Mouse (Mus musculus) MEL (cell line): Measurements from ENCODE around the gene Arnt2. TPM values are rescaled to one million over a fixed set of nuclear protein-coding genes. Genes with fewer than 3 reads are reported as not detected.

Experiments
- DNase-seq: peaks from one replicate; pipeline ENCODE4 v3.0.0; 2011; ENCODE audit warnings: low read depth, low spot score
- H3K27ac ChIP-seq: 2 replicates; pipeline ENCODE4 v1.5.1; 2012; ENCODE audit warnings: low read depth, mild to moderate bottlenecking, control low read depth, low read length, moderate library complexity; ENCODE audit not compliant: control insufficient read depth
- H3K27me3 ChIP-seq, 2 experiments: fragments of 150-350 bp in 1 of 2; sonication (generic) in 1 of 2; 2 replicates each; pipeline ENCODE4 v1.6.1; 2012; ENCODE audit warnings: low read length in 2 of 2, mild to moderate bottlenecking in 2 of 2, improper control_type of control experiment in 1 of 2, moderate library complexity in 1 of 2; ENCODE audit not compliant: insufficient read depth in 2 of 2, control insufficient read depth in 1 of 2
- H3K36me3 ChIP-seq, 2 experiments: 2 replicates each; pipeline ENCODE4 v1.6.1; 2012 to 2014; ENCODE audit warnings: low read length in 2 of 2, improper control_type of control experiment in 1 of 2, inconsistent platforms in 1 of 2, mild to moderate bottlenecking in 1 of 2; ENCODE audit not compliant: insufficient read depth in 2 of 2, control insufficient read depth in 1 of 2
- H3K4me1 ChIP-seq, 2 experiments: fragments of 150-350 bp in 1 of 2; sonication (generic) in 1 of 2; 2 replicates each; pipeline ENCODE4 v1.6.1; 2012; ENCODE audit warnings: low read length in 2 of 2, improper control_type of control experiment in 1 of 2, mild to moderate bottlenecking in 1 of 2; ENCODE audit not compliant: insufficient read depth in 2 of 2, control insufficient read depth in 1 of 2
- H3K4me3 ChIP-seq, 2 experiments: fragments of 150-350 bp in 1 of 2; sonication (generic) in 1 of 2; 2 replicates each; pipeline ENCODE4 v1.5.1; 2012; ENCODE audit warnings: low read depth in 2 of 2, low read length in 2 of 2, mild to moderate bottlenecking in 2 of 2, moderate library complexity in 2 of 2, control low read depth in 1 of 2, improper control_type of control experiment in 1 of 2; ENCODE audit not compliant: control insufficient read depth in 1 of 2, insufficient read depth in 1 of 2
- H3K79me2 ChIP-seq: 2 replicates; pipeline ENCODE4 v1.6.1; 2012; ENCODE audit warnings: mild to moderate bottlenecking, low read length, moderate library complexity; ENCODE audit not compliant: control insufficient read depth, poor library complexity, insufficient read depth
- H3K9ac ChIP-seq: 2 replicates; pipeline ENCODE4 v1.6.1; 2012; ENCODE audit warnings: low read depth, mild to moderate bottlenecking, control low read depth, low read length, moderate library complexity; ENCODE audit not compliant: control insufficient read depth, poor library complexity, severe bottlenecking
- H3K9me3 ChIP-seq: fragments of 150-350 bp; sonication (generic); replicated peaks from 2 replicates; pipeline ENCODE4 v1.6.1; 2012; ENCODE audit warnings: mild to moderate bottlenecking, low read length, improper control_type of control experiment, moderate library complexity; ENCODE audit not compliant: insufficient read depth
- BHLHE40 ChIP-seq: IDR thresholded peaks from 2 replicates; pipeline ENCODE4 v1.6.1; 2012; ENCODE audit warnings: low read depth, mild to moderate bottlenecking, inconsistent platforms, low read length, improper control_type of control experiment, borderline replicate concordance
- CTCF ChIP-seq, 3 experiments: IDR thresholded peaks in 2 of 3; conservative IDR thresholded peaks in 1 of 3; 2 replicates each; pipeline ENCODE4 v1.5.1; 2011 to 2012; ENCODE audit warnings: low read length in 3 of 3, low read depth in 2 of 3, mild to moderate bottlenecking in 2 of 3, improper control_type of control experiment in 1 of 3, inconsistent platforms in 1 of 3, mixed read lengths in 1 of 3, moderate library complexity in 1 of 3; ENCODE audit not compliant: control insufficient read depth in 1 of 3, insufficient read depth in 1 of 3, poor library complexity in 1 of 3, severe bottlenecking in 1 of 3
- E2F4 ChIP-seq: IDR thresholded peaks from 2 replicates; pipeline ENCODE4 v1.6.1; 2011; ENCODE audit warnings: low read depth, low read length, improper control_type of control experiment, borderline replicate concordance
- ELF1 ChIP-seq: IDR thresholded peaks from 2 replicates; pipeline ENCODE4 v1.6.1; 2014; ENCODE audit warnings: low read depth, mild to moderate bottlenecking, inconsistent platforms, low read length, improper control_type of control experiment, moderate library complexity
- EP300 ChIP-seq, 2 experiments: IDR thresholded peaks; 2 replicates each; pipeline ENCODE4 v1.6.1; 2011; ENCODE audit warnings: improper control_type of control experiment in 2 of 2, low read length in 2 of 2, low read depth in 1 of 2, mild to moderate bottlenecking in 1 of 2
- ETS1 ChIP-seq: IDR thresholded peaks from 2 replicates; pipeline ENCODE4 v1.6.1; 2012; ENCODE audit warnings: low read depth, mild to moderate bottlenecking, inconsistent platforms, low read length, improper control_type of control experiment, moderate library complexity
- GATA1 ChIP-seq: IDR thresholded peaks from 2 replicates; pipeline ENCODE4 v1.6.1; 2011; ENCODE audit warnings: low read depth, low read length, improper control_type of control experiment
- HCFC1 ChIP-seq: IDR thresholded peaks from 2 replicates; pipeline ENCODE4 v1.6.1; 2012; ENCODE audit warnings: low read depth, mild to moderate bottlenecking, inconsistent platforms, low read length, improper control_type of control experiment, moderate library complexity
- JUND ChIP-seq: IDR thresholded peaks from 2 replicates; pipeline ENCODE4 v1.6.1; 2011; ENCODE audit warnings: low read depth, mild to moderate bottlenecking, improper control_type of control experiment, low read length
- MAFK ChIP-seq: IDR thresholded peaks from 2 replicates; pipeline ENCODE4 v1.6.1; 2011; ENCODE audit warnings: low read depth, mild to moderate bottlenecking, low read length, improper control_type of control experiment, borderline replicate concordance
- MAX ChIP-seq: IDR thresholded peaks from 2 replicates; pipeline ENCODE4 v1.6.1; 2011; ENCODE audit warnings: low read length, improper control_type of control experiment
- MAZ ChIP-seq: IDR thresholded peaks from 2 replicates; pipeline ENCODE4 v1.6.1; 2012; ENCODE audit warnings: low read depth, mild to moderate bottlenecking, inconsistent platforms, low read length, improper control_type of control experiment
- MEF2A ChIP-seq: IDR thresholded peaks from 2 replicates; pipeline ENCODE4 v1.6.1; 2014; ENCODE audit warnings: low read depth, mild to moderate bottlenecking, inconsistent platforms, low read length, improper control_type of control experiment; ENCODE audit not compliant: poor library complexity, insufficient replicate concordance, severe bottlenecking; ENCODE audit errors: extremely low read depth
- MXI1 ChIP-seq: IDR thresholded peaks from 2 replicates; pipeline ENCODE4 v1.6.1; 2011; ENCODE audit warnings: mild to moderate bottlenecking, low read depth, low read length, improper control_type of control experiment
- MYC ChIP-seq: IDR thresholded peaks from 2 replicates; pipeline ENCODE4 v1.6.1; 2011; ENCODE audit warnings: low read depth, mild to moderate bottlenecking, low read length, improper control_type of control experiment, moderate library complexity
- NELFE ChIP-seq: IDR thresholded peaks from 2 replicates; pipeline ENCODE4 v1.6.1; 2011; ENCODE audit warnings: low read depth, low read length, improper control_type of control experiment
- NRF1 ChIP-seq: IDR thresholded peaks from 2 replicates; pipeline ENCODE4 v1.6.1; 2014; ENCODE audit warnings: low read depth, mild to moderate bottlenecking, inconsistent platforms, low read length, improper control_type of control experiment, moderate library complexity; ENCODE audit not compliant: poor library complexity, insufficient read depth, severe bottlenecking
- POLR2A ChIP-seq, 2 experiments: IDR thresholded peaks; 2 replicates each; pipeline ENCODE4 v1.6.1; 2011 to 2012; ENCODE audit warnings: low read length in 2 of 2, mild to moderate bottlenecking in 2 of 2, control low read depth in 1 of 2, improper control_type of control experiment in 1 of 2, low read depth in 1 of 2, moderate library complexity in 1 of 2; ENCODE audit not compliant: control insufficient read depth in 1 of 2, insufficient read depth in 1 of 2, poor library complexity in 1 of 2
- POLR2AphosphoS2 ChIP-seq: IDR thresholded peaks from 2 replicates; pipeline ENCODE4 v1.6.1; 2011; ENCODE audit warnings: low read length, improper control_type of control experiment
- RAD21 ChIP-seq: IDR thresholded peaks from 2 replicates; pipeline ENCODE4 v1.6.1; 2011; ENCODE audit warnings: mild to moderate bottlenecking, low read depth, low read length, improper control_type of control experiment
- SIN3A ChIP-seq: IDR thresholded peaks from 2 replicates; pipeline ENCODE4 v1.6.1; 2012; ENCODE audit warnings: low read length, improper control_type of control experiment, inconsistent platforms
- SMC3 ChIP-seq: IDR thresholded peaks from 2 replicates; pipeline ENCODE4 v1.6.1; 2011; ENCODE audit warnings: low read depth, low read length, improper control_type of control experiment
- USF1 ChIP-seq: IDR thresholded peaks from 2 replicates; pipeline ENCODE4 v1.6.1; 2014; ENCODE audit warnings: low read depth, mild to moderate bottlenecking, inconsistent platforms, low read length, improper control_type of control experiment, moderate library complexity
- USF2 ChIP-seq, 2 experiments: IDR thresholded peaks; 2 replicates each; pipeline ENCODE4 v1.6.1; 2011 to 2012; ENCODE audit warnings: improper control_type of control experiment in 2 of 2, low read length in 2 of 2, borderline replicate concordance in 1 of 2, inconsistent platforms in 1 of 2, low read depth in 1 of 2, mild to moderate bottlenecking in 1 of 2; ENCODE audit not compliant: insufficient read depth in 1 of 2
- ZC3H11A ChIP-seq: IDR thresholded peaks from 2 replicates; pipeline ENCODE4 v1.6.1; 2012; ENCODE audit warnings: low read depth, mild to moderate bottlenecking, inconsistent platforms, low read length, improper control_type of control experiment
- ZMIZ1 ChIP-seq: IDR thresholded peaks from 2 replicates; pipeline ENCODE4 v1.6.1; 2012; ENCODE audit warnings: low read depth, mild to moderate bottlenecking, inconsistent platforms, low read length, improper control_type of control experiment, moderate library complexity
- ZNF384 ChIP-seq: IDR thresholded peaks from 2 replicates; pipeline ENCODE4 v1.6.1; 2012; ENCODE audit warnings: low read depth, mild to moderate bottlenecking, inconsistent platforms, low read length, improper control_type of control experiment
- polyA plus RNA-seq, 2 experiments: library from polyadenylated mRNA; stranded (reverse) in 1 of 2; unstranded in 1 of 2; fragments of >175 nt in 1 of 2; fragments of >200 nt in 1 of 2; gene quantifications; 2 replicates each; pipeline versions ENCODE4 v1.2.1 to v1.2.4; 2012; ENCODE audit warnings: low replicate concordance in 2 of 2, low read depth in 1 of 2; ENCODE audit not compliant: insufficient read length in 2 of 2, insufficient read depth in 1 of 2, missing spikeins in 1 of 2
- total RNA-seq: library from RNA; depleted of rRNA; stranded (reverse); fragments of 300-350 nt; gene quantifications from 2 replicates; pipeline ENCODE4 v1.2.3, GENCODE M21; 2012

Gene Arnt2
- total and polyA plus RNA-seq, 3 experiments, result not detected

DNA sequence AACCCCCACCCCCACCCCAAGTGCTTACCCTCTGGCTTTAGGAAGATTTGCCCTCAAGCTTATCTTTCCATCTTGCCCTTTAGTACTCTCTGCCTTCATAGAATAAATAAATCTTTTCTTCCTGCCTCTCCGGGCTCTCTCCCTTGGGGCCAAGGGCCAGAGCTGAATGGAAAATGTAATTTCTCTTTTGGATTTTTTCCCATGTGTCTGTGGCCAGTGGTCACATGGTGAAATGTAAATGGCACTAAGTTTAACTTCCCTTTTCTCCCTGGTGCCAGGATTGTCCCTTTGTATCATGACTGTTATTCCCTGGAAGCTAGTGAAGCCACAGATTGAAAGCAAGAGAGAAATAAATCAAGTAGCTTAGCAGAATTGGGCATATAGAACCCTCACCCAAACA lies 153.7 kb downstream of the Arnt2 start:
- TF ChIP-seq NRF1 (no peak), ELF1 (no peak), MYC (no peak), MAFK (no peak), ZNF384 (no peak), MAX (no peak), MAZ (no peak), MXI1 (no peak), CTCF (IDR thresholded peaks at IDR 0.05 in 2 of 3, conservative IDR thresholded peaks at IDR 0.05 in 1 of 3; ENCODE audit: control insufficient read depth in 1 of 3, insufficient read depth in 1 of 3, low read depth in 2 of 3, low read length in 3 of 3, poor library complexity in 1 of 3, severe bottlenecking in 1 of 3) (no peak), BHLHE40 (no peak), SIN3A (no peak), EP300 (IDR thresholded peaks at IDR 0.05; ENCODE audit: low read depth in 1 of 2, low read length in 2 of 2) (no peak), MEF2A (no peak), SMC3 (no peak), E2F4 (no peak), POLR2AphosphoS2 (no peak), GATA1 (no peak), ETS1 (no peak), JUND (no peak), USF2 (IDR thresholded peaks at IDR 0.05; ENCODE audit: borderline replicate concordance in 1 of 2, insufficient read depth in 1 of 2, low read depth in 1 of 2, low read length in 2 of 2) (no peak)
- Histone ChIP-seq H3K27me3 (no peaks in the 10 kb centered on the region), H3K9me3 (no peaks in the 10 kb centered on the region), H3K9ac (no peak overlapping the region), H3K4me1 (no peaks in the 10 kb centered on the region), H3K27ac (no peak overlapping the region), H3K79me2 (no peaks in the 10 kb centered on the region), H3K36me3 (no peaks in the 10 kb centered on the region), H3K4me3 (no peak overlapping the region)
- DNase-seq, result no peak

DNA sequence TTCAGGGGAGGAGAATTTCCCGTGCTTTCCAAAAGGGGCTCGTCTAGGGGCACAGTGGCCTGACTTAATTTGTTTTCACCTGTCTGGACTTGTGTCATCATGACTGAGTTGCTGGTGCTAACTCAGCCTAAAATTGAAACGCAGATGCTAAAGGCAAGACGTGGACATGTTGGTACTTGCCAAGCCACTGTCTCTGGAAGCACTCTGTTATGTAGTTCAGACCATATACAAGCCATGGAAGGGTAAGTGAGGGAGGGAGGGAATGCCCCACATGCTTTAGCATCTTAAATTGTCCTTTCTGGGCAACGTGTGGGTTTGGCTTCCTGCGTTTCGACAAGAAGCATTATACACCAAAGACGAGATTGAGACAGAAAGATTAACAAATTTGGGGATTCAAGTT lies 155.1 kb downstream of the Arnt2 start:
- no peaks in the 10 kb centered on the region for H3K4me1 ChIP-seq
- H3K9ac ChIP-seq, result no peak overlapping the region
- no peak overlapping the region for H3K4me3 ChIP-seq
- no peaks in the 10 kb centered on the region for H3K27me3 ChIP-seq
- no peak overlapping the region for H3K27ac ChIP-seq
- TF ChIP-seq HCFC1 (no peak), GATA1 (no peak), JUND (no peak), ELF1 (no peak), EP300 (IDR thresholded peaks at IDR 0.05; ENCODE audit: low read depth in 1 of 2, low read length in 2 of 2) (no peak), ZMIZ1 (no peak), SIN3A (no peak), NELFE (no peak), USF1 (no peak), E2F4 (no peak), SMC3 (no peak), USF2 (IDR thresholded peaks at IDR 0.05; ENCODE audit: borderline replicate concordance in 1 of 2, insufficient read depth in 1 of 2, low read depth in 1 of 2, low read length in 2 of 2) (no peak), MYC (no peak), POLR2A (IDR thresholded peaks at IDR 0.05; ENCODE audit: control insufficient read depth in 1 of 2, insufficient read depth in 1 of 2, low read depth in 1 of 2, low read length in 2 of 2, poor library complexity in 1 of 2) (no peak), MAZ (no peak), MEF2A (no peak), RAD21 (no peak), MXI1 (no peak), ZC3H11A (no peak)
- H3K36me3 ChIP-seq, result no peaks in the 10 kb centered on the region
- no peaks in the 10 kb centered on the region for H3K9me3 ChIP-seq
- no peaks in the 10 kb centered on the region for H3K79me2 ChIP-seq
- DNase-seq, result no peak
